Mouse (Mus musculus) large intestine, adult 2 months (tissue): ENCODE data around the gene Mnt. TPM values are rescaled to one million over a fixed set of nuclear protein-coding genes. Genes with fewer than 3 reads are reported as not detected.

Experiments
- DNase-seq: peaks from one replicate; pipeline ENCODE4 v3.0.0-alpha.2; 2012; ENCODE audit warnings: low read depth, low spot score
- WGBS: fragments of 180-500 bp; shearing (Covaris S2); methylation state at CpG from one replicate; pipeline ENCODE4 v1.1.7; 2018; 5-methylcytosine and 5-hydroxymethylcytosine counted together
- polyA plus RNA-seq: library from polyadenylated mRNA; depleted of rRNA; stranded (reverse); fragments of >200 nt; gene quantifications from 2 replicates; pipeline ENCODE4 v1.2.3, GENCODE M21; 2012

Mnt gene
- polyA plus RNA-seq, 1 experiment: 11.8 TPM

DNA sequence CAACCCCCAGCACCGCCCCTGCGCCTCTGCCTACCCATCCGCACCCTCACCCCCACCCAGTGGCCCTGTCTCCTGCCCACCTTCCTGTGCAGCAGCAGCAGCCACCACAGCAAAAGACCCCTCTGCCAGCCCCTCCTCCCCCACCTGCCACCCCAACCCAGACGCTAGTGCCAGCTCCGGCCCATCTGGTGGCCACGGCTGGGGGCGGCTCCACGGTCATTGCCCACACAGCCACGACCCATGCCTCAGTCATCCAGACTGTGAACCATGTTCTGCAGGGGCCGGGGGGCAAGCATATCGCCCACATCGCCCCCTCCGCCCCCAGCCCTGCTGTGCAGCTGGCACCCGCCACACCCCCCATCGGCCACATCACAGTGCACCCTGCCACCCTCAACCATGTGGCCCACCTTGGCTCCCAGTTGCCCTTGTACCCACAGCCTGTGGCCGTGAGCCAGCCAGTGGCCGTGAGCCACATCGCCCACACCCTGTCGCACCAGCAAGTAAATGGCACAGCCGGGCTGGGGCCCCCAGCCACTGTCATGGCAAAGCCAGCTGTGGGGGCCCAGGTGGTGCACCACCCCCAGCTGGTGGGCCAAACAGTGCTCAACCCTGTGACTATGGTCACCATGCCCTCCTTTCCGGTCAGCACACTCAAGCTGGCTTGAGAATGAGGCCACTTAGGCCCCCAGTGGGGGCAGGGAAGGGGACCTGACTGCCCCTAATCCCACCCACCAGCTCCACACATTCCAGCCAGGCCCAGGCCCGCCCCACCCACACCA, 12.1 kb downstream of the Mnt start:
- DNase-seq: no peak
- 94% methylated on average over 22 of the region's 22 CpGs for WGBS

DNA sequence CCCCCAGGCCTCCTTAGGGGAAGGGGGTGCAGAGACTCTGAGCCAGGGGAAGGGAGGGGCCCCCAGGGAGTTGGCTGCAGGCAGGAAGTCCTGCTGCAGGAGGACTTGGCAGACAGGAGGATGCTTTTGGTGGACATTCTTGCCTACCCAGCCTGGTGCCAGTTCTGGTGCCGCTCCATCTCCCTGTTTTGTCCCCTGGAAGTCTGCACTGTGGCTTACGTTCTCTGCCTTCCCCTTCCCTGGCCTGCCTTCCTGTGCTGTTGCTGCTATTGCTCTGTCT, 12.7 kb downstream of the Mnt start:
- 81% methylated on average over 2 of the region's 2 CpGs for WGBS

DNA sequence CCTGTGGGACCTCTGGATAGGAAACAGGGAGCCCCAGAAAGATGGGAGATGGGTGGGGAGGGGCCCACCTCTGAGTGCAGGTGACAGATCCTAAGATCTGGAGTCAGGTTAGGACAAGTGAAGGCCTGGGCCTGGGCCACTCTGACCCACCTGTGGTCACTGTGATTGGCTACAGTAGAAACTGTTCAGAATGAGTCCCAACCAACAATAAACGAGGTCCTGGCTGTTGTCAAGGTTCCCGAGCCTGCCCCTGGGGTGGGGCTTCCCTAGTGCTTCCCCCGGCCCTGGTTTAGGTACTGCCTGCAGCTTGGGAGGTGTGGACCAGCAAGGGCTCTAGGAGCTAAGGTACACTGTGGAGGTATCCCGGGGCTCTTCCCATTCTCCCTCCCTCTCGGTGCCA, 13.0 kb downstream of the Mnt start:
- 60% methylated on average over 5 of the region's 5 CpGs for WGBS
- no peak for DNase-seq

More for the DNA sequence above, 12.7 kb downstream of the Mnt start:
- DNase-seq: no peak

DNA sequence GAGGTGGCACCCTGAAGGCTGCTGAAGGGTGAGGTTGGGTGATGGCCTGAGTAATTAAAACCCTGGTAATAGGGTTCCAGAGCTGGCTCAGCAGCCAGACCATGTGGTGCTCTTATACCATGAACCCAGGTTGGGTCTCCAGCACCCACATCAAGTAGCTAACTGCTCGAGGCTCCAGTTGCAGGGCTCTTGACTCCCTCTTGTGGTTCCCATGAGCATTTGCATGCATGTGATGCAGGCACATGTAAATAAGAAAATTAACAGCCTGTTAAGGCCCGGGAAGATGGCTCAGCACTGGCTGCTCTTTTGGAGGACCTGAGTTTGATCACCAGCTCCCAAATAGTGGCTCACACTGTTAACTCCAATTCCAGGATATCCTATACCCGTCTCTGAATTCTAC, 15.1 kb downstream of the Mnt start:
- 73% methylated on average over 3 of the region's 3 CpGs for WGBS
- no peak for DNase-seq

DNA sequence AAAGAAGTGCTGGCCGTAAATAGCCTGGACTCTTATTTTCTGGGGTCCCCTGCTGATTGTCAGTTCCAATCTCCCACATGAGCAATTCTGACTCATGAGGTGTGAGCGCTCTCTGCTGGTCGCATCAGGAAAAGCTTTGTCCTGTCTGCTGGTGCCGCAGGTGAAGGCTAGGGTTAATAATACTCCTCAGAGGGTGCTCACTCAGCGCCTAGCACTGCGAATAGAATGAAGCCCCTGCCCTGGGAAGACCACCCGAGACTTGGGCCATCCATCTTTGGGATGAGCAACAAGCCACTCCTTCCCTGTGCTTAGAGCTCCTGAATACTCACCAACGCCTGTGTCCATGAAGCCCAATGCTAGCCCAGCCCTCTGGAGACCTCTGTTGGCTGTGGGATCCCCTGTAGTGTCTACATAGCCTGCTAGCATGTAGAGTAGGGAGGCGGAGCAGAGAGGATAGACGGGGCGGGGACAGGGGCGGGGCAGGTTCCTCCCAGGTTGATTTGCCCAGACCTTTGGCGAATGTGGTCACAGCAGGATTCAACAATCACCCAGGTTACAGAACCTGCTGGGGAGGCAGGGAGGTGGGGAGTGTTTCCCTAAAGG, 17.3 kb downstream of the Mnt start:
- DNase-seq: no peak
- WGBS: 6% methylated on average over 13 of the region's 13 CpGs

DNA sequence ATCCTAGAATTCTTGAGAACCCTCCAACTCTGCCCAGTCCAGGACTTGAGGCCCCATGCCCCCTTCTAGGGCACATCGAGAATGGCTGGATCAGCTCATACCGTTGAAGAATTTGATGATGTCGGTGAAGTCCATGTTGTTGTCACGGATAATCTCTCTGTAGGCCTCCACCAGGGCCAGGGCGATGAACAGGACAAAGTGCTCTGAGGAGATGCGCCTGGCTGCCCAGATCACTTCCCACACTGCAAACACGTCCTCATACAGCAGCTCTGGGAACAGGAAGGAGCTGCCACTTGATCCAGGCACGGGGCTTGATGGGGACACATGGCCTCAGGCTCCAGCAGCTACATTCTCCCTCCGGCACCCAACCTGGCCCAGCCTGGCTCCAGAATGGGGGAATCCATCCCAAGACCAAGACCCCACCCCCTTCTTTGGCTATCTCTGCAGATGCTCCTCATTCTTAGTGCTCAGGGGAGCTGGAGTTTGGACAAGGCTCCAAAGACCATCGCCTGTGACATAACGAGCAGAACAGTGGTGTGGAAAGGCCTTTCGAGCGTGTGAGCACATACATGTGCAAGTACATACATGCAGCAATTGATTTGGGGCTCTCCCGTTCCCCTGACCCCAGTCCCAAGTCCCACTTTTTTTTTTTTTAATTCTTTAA, 20.4 kb downstream of the Mnt start:
- WGBS: 88% methylated on average over 14 of the region's 14 CpGs
- no peak for DNase-seq

DNA sequence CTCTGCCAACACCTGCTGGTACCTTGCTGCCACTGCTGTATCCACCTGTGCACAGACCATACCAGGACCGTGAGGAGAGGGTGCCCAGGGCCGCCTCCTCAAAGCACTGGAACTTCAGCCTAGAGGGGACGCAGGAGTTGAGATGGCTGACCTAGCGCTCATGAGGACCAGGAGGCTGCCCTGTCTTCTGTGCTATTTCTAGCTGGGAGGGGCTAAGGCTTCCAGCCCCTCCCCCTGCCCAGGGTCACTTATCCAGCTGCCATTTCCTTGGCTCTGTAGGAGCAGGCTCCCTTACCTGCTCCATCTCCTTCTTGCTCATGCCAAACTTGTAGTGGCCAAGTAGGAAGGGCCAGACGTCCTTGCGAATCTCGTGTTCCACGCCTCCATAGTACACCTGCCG, 27.0 kb downstream of the Mnt start:
- 91% methylated on average over 9 of the region's 9 CpGs for WGBS
- DNase-seq: no peak

DNA sequence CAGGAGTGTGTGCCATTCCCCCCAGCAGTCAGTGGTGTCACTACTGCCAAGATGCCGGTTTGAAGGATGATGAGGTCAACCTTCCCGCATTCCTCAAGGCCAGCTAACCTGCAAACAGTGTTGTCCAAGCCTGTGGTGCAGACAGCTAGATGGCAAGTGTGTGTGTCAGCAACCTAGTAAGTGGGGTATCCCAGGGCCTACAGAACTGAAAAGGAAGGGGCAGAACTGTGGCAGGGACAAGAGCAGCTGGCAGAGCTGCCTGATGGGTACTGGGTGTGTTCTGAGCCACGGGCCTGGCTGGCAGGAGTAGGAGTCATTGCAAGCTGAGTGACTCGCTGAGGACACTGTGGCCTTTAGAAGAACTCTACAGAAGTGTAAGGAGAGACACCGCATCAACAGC, 31.4 kb downstream of the Mnt start:
- 71% methylated on average over 5 of the region's 5 CpGs for WGBS
- DNase-seq: no peak

DNA sequence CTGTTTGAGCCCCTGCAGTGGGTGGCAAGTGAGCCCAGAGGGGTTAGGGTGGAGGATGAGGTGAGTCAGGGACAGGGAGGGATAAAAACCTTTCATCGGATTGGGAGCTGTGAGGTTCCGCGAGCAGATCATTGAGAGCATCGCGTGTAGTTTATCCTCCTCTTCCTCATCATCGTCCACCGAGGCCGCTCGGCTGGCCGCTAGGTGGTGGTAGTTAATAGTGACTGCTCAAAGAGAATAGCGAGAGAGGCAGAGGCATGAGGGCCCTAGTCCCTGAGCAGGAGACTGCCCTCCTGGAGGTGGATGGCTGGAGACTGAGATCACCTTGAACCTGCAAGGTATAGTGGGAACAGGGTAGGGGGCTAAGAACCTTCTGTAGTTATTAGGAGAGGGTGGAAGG, 32.8 kb downstream of the Mnt start:
- WGBS: 52% methylated on average over 11 of the region's 11 CpGs
- no peak for DNase-seq

DNA sequence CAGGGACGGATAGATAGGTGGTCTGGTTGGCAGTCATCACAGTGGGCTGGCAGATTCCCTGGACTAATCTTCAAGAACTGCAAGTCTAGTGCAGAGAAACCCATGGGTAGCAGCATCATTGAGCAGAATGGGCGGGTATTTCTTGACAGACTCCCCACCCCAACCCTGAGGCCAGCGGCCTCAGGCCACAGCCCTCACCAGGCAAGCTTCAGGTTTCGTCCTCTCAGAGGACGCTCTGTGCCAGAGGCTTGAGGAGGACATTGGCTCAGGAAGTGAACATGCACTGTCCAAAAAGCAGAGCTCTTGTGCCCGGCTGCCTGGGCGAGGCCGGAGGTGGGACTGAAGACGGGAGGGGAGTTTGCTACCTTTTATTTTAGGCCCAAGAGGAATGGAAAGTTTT, 33.7 kb downstream of the Mnt start:
- no peak for DNase-seq
- WGBS: 90% methylated on average over 9 of the region's 9 CpGs

DNA sequence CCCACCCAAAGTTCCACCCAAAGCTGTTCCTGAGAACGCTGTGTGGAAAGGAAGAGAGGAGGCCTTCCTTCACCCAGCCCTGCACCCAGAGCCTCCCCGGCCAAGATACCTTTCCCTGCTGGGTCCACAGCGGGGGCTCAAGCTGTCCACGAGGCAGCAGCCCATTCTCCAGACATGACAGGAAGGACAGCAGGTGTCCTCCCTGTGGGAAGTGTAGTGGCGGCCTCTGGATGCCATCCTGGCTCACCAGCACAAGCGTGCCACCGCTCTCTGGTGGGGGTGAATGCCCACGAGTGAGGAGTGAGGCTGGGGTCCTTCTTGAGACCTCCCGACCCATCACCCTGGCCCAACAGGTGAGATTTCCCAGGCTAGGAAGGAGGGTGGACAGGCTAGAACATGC, 34.5 kb downstream of the Mnt start:
- no peak for DNase-seq
- 88% methylated on average over 9 of the region's 9 CpGs for WGBS

DNA sequence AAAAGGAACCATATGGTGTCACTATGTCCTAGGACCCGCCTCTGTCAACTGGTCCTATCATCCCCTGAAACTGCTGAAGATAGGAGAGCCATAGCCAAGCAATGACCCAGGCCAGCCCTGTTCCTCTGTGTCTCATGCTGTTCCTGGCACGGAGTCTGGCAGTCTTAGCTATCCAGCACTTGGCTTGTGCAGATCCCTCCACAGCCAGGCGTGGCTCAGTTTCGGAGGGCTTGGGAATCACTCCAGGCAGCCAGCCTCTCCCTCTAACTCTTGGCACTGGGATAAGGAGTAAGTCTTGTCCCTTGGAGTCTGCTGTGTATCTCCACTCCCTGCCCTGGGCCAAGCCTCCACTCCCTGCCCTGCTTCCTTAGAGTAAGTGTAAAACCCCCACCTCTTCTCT, 35.9 kb downstream of the Mnt start:
- 15% methylated on average over 4 of the region's 4 CpGs for WGBS
- DNase-seq: no peak

DNA sequence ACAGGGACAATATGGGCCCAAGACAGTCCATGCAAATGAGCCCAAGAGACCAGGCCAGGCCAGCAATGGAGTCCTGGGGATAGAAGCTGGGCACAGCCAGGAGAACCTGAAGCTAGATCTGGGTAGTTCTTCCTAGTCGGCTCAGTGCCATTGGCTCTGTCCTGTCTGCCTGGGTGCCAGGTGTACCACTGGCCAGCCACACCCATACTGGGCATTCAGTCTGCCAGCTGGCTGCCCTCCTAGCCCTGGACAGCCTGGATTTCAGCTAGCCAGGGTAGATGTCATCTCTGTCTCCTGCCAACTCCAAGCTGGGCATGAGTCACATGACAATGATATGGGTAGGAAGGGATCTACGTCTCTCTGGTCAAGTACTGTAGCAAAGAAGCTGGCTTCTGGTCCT, 36.5 kb downstream of the Mnt start:
- DNase-seq: no peak
- 35% methylated on average over 2 of the region's 2 CpGs for WGBS

DNA sequence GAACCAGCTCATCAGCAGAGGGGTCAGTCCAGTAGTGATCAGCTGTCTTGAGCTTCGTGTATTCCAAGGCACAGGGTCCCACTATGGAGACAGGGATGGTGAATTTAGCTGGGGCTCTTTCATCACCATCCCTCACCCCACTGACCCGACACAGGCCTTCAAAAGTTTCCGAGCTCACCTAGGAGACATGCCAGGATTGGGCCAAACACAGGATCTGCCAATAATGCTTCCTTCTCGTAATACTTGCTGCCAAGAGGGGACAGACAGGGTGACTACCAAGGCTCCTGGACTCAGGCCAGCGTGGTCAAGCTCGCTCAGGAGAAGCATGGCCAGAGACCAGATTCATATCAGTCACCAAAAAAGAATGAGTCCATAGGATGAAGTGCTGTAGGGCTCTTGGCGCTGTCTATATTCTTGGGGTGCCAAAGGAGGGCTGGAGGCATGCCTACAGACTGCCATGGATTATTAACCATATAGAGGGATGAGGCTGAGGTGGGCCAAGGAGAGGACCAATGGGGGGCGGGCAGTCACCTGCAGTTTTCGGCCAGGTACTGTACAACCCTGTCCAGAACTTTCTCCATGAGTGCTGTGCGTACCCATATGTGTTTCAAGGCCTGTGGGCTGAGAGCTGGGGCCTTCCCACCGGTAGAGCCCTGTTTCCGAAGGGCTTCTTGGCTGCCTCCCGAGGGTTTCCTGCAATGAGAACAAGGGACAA, 37.5 kb downstream of the Mnt start:
- WGBS: 87% methylated on average over 13 of the region's 13 CpGs
- DNase-seq: no peak

DNA sequence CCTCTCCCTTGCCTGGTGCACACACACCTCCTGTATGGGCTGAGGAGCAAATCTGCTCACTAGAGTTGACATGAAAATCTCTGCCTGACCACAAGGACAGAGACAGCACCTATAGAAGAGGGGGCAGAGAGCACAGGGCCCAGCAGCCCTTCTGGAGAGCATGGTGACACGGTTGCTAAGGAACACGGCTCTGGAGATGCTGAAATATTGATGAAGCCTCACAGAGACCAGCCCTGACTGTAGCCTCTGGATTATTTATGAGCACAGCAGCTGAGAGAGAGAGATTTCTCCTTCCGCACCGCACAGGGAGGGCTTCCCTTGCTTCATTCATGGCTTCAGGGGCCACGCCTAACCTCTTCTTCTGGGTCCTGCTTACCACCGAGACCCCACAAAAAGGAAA, 38.9 kb downstream of the Mnt start:
- 90% methylated on average over 6 of the region's 6 CpGs for WGBS
- no peak for DNase-seq

DNA sequence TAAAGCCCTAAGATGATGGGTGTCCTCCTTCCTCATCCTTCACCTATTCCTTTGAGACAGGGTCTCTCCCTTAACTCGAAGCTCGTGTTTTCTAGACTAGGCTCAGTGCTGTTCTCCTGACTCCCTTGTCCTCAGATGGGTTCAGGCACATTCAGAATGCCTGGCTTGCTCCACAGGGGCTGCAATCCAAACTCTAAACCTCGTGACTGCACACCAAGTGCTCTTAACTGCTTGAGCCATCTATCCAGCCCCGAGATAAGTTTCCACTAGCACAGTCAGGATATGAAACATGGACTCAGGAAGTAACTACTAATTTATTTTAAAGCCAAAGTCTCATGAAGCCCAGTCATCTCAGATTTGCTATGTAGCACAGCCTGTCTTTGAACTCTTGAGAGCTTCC, 39.8 kb downstream of the Mnt start:
- DNase-seq: no peak
- WGBS: 65% methylated on average over 4 of the region's 4 CpGs

DNA sequence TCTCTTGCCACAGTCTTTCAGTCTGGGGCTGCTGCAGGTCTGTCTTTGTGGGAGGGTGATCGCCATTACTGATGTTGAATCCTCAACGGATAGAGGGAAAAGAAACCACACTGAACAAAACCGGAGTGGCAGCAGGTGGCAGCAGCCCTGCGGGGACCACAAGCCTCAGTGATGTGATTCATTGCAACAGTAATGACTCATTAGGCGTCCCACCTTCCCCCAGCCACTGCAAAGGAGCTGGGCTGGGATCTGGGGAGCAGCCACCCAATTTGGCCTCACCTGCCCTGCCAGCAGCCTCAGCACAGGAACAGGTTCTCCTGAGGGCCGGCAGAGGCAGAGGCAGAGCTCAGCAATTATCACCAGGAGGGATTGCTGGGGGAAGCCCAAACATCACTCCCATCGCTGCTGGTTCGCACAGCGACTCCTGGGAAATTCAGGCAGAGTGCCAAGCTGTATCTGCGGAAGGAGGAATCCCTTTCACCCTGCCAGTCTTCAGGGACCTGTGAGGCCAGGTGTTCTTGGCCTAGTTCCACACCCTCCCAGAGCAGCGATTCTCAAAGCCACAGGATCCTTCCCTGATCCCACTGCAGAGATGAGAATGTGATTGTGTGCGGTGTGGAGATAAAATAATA, 40.4 kb downstream of the Mnt start:
- WGBS: 16% methylated on average over 12 of the region's 12 CpGs
- no peak for DNase-seq

DNA sequence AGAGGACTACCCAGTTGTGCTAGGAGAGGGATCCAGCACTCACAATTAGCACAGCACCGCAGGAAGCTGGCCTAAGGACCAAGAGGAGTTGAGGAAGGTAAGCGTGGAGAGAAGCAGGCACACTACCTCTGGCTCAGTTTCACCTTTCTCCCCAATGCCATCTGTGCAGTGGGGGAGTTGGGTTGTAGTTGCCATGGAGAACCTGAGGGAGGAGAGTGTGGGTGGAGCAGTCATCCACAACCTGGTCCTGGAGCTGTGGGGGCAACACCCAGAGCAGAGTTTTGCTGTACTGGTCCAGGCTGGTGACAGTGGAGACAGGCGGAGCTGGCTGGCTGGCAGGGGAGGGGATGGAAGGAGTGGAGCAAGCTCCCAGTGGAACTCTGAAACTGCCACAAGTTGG, 43.9 kb downstream of the Mnt start:
- WGBS: 93% methylated on average over 3 of the region's 3 CpGs
- no peak for DNase-seq

DNA sequence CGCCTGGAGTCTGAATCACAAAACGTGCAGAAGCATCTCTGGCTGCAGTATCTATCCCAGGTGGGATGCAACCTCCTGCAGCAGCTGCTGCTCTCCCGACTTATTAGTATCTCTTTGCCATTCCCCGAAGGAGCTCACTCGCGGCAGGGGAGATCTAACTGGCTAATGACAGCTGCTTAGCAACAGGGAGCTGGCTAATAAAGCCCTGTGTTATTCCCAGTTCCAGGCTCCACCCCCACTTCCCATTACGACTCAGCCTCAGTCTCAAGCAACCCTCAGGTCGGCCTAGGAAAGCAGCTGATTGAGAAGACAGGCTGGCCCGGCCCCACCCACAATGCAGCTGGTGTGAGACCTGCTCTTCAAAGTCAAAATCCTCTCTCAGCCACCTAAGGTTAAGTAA, 46.1 kb downstream of the Mnt start:
- no peak for DNase-seq
- WGBS: 15% methylated on average over 9 of the region's 9 CpGs

DNA sequence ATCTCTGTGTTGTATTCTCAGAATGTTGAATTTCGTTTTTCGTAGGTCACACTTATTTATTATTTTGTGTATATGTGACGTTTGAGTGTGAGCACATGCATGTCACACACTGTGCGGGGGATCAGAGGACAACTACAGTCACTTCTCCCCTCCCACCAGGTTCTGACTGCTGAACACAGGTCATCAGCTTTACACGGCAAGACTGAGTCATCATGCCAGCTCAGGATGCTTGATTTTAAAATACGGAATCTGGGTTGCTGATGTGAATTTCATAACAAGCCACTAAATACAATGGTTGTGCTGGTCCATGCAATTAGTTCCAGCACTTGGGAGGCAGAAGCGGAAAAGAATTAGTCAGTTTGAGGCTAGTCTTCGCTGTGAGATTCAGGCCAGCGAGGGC, 50.3 kb downstream of the Mnt start:
- 79% methylated on average over 9 of the region's 9 CpGs for WGBS
- DNase-seq: no peak
